7 mouse cellular contexts compared by ENCODE assay signal in the genomic region with DNA sequence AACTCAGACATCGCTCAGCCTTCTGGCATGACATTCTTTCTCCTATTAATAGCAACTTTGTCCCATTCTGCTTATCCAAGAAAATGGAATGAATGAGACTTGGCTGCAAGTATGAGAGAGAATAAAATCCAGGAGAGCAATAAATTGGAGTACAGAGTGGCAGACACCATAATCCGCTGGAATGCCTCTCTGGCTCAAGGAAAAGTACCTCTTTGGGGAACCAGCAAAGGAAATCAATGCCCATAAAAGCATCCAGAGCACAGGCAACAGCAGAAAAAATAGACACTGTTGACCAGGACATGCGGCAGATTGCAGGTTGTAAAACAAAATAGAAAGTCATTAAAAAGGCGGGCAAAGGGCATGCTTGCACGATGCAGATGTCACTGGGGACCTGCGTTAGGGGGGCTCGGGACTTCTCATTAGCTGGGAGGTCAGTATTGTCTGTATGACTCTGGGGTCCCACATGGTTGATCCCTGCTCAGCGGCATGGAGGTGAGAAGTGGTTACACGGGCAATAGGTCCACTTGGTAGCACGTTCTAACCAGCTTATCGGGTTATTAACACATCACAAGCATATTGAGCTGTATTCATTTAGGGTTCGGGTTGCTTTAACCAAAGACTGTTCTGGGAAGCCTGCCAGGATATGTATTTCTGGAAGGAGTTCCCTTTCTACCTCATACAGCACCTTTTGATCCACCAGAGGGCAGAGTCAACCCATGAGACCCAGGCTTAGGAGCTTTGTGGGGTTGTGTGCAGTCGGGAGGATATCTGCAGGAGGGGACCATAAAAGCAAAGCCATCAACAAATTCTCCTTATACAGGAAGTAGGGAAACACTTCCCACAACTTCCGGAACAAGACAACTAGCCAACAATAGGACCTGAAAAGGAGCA.
DNase-seq lines count a peak whose midpoint lies in the region; ATAC-seq lines count a peak whose summit lies in the region.

No protein-coding gene starts in this region.

- ATAC-seq in neural tube, embryonic 15.5 days (ENCODE audit: low FRiP score): peak; percentile 60

- H3K36me3 ChIP-seq in neural tube, embryonic 15.5 days: no peaks in the 10 kb centered on the region

- DNase-seq in adrenal gland, adult (ENCODE audit: inconsistent age in 2 of 2, low spot score in 1 of 2): peak; percentile 64 to 86
- DNase-seq in cerebellum, adult 11 months: peak; percentile 74
- peak; percentile 55 to 79 for DNase-seq in frontal cortex, adult 2 months (ENCODE audit: extremely low spot score in 1 of 2, low spot score in 1 of 2)
- DNase-seq in hindlimb bud, embryonic 11.5 days (ENCODE audit: extremely low spot score, low read depth, low spot score): peak; percentile 37
- DNase-seq in left cerebral cortex, postnatal 10 days (ENCODE audit: extremely low spot score in 1 of 2, low spot score in 2 of 2): peak; percentile 42 to 55
- no peak for DNase-seq in spleen, postnatal 14 days (ENCODE audit: low spot score in 2 of 2)

- intact Hi-C loops in left cerebral cortex, postnatal 10 days (cut with DNase I): loop anchor here (10.0 kb wide), 1 partner anchor 213 kb away; no protein-coding TSS in a partner anchor

- H3K4me1 ChIP-seq in neural tube, embryonic 15.5 days: peaks cover 37% of the 10 kb centered on the region

- peak overlapping the region; percentile 11; the same call in 1 of the 2 replicates for H3K4me2 ChIP-seq in neural tube, embryonic 15.5 days

- peak overlapping the region; percentile 1; the same call in 1 of the 2 replicates for H3K27ac ChIP-seq in neural tube, embryonic 15.5 days (replicated peaks)

- H3K9me3 ChIP-seq in neural tube, embryonic 15.5 days (replicated peaks): no peaks in the 10 kb centered on the region

- WGBS in neural tube, embryonic 15.5 days: 29% methylated on average over 14 of the region's 14 CpGs

- H3K4me3 ChIP-seq in neural tube, embryonic 15.5 days (replicated peaks): no peak overlapping the region

- H3K27me3 ChIP-seq in neural tube, embryonic 15.5 days (replicated peaks): no peaks in the 10 kb centered on the region

- H3K9ac ChIP-seq in neural tube, embryonic 15.5 days (replicated peaks): no peak overlapping the region

Comparison
In these comparisons a context has a peak if more than half of its experiments do, and no peak if none do; other contexts are left out.
1. DNase-seq: peak in adrenal gland, adult (2 of 2), cerebellum, adult 11 months (single experiment), frontal cortex, adult 2 months (2 of 2), hindlimb bud, embryonic 11.5 days (single experiment) and left cerebral cortex, postnatal 10 days (2 of 2); none in spleen, postnatal 14 days (0 of 2).